Mouse (Mus musculus): Measurements from ENCODE around the gene Muc5b.
"Not testable (repeated sequence)": the region's sequence is repeated elsewhere in the genome, so short reads cannot be mapped to it uniquely, and the experiment has no call there.

Muc5b gene

GRCm38 (mm10) chr7:141838779-141839178, at the start of gene Muc5b:
Gene Muc5b (plus strand): TSS chr7:141839070.
- DNase-seq = no peak

DNA sequence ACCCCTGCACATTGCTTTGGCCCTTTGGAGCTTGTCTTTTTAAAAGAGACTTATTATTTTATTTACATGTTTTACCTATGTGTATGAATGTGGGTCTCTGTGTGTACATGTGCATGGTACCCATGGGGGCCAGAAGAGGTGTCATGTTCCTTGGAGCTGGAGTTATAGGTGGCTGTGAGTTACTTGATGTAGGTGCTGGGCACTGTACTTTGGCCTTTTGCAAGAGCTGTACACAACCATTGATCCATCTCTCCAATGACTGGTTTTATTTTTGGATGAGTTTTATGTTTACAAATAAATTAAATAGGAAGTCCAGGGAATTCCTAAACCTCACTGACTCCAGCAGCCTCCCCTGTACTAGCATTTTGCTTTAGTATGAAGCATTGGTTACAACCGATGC, 44.6 kb upstream of the Muc5b start:
- no peak for DNase-seq

DNA sequence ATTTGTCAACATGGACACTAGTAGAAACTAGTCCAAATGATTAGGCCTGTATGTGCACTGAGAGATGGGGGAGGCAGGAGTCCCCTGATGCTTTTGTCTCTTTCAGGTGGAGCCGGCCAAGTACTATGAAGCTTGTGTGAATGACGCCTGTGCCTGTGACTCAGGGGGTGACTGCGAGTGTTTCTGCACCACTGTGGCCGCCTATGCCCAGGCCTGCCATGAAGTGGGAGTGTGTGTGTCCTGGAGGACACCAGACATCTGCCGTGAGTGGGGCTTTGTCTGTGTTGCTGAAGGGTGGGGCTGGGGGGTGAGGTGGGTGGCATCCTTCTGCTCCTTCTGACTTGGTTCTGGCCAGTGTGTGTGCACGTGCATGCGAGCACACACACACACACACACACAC, 35.7 kb upstream of the Muc5b start:
- DNase-seq = no peak

DNA sequence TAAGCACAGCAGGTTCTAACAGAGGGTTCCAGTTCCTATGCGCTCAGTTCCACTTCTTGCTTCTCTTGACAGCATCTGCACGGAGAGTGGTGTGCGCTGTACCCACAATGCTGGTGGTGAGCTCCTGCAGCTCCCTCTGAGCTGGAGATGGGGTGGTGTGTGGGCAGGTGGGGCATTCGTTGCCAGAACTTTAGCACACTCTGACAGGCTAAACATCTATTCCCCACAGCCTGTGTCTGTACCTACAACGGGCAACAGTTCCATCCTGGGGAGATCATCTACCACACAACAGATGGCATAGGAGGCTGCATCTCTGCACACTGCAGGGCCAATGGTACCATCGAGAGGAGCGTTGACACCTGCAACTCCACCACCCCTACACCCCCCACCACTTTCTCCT, 33.5 kb upstream of the Muc5b start:
- no peak for DNase-seq

DNA sequence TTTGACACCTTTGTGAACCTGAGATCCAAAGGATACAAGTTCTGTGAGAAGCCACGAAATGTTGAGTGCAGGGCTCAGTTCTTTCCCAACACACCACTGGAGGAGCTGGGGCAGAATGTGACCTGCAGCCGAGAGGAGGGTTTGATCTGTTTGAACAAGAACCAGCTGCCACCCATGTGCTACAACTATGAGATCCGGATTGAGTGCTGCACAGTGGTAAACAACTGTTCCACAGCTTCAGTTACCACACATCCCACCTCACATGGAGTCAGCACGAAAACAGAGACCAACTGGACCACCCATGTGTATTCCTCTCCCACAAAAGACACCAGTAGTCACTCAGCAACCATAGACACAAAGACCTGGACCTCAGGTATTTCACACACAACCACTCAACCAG, 31.0 kb upstream of the Muc5b start:
- DNase-seq = not testable (repeated sequence)

DNA sequence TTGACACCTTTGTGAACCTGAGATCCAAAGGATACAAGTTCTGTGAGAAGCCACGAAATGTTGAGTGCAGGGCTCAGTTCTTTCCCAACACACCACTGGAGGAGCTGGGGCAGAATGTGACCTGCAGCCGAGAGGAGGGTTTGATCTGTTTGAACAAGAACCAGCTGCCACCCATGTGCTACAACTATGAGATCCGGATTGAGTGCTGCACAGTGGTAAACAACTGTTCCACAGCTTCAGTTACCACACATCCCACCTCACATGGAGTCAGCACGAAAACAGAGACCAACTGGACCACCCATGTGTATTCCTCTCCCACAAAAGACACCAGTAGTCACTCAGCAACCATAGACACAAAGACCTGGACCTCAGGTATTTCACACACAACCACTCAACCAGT, 28.9 kb upstream of the Muc5b start:
- not testable (repeated sequence) for DNase-seq

- DNase-seq = no peak
These were observed 25.5 kb upstream of the Muc5b start for GRCm38 (mm10) chr7:141813321-141813720.

- DNase-seq = no peak
These were observed 23.5 kb upstream of the Muc5b start for GRCm38 (mm10) chr7:141815361-141815760.

DNA sequence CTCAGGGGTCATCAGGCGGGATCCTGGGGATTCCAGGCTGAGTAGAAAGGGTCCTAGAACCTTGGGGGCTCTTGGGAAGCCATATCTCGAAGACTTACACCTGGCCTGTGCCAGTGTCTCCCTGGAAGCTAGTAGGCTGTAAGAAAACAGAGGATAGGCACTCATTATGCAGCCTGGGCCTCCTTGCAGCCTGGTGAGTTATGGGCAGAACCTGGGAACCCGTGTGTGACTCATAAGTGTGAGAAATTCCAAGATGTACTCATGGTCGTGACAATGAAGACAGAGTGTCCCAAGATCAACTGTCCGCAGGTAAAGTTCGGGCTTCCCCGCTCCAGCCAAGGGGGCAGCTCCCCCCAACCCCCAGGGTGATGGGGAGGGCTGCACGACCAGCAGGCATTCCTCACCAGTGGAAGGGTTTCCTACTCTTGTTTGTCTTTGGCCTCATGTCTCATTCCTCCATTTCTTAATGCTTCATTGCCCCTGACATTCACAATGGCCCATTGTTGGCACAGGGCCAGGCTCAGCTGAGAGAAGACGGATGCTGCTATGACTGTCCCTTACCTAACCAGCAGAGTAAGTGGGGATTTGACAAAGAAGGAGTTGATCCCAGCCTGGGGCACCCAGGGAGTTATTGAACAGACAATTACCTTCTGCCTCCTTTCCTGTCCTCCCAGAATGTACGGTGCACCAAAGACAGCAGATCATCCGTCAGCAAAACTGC, 21.4 kb upstream of the Muc5b start:
- DNase-seq = no peak

DNA sequence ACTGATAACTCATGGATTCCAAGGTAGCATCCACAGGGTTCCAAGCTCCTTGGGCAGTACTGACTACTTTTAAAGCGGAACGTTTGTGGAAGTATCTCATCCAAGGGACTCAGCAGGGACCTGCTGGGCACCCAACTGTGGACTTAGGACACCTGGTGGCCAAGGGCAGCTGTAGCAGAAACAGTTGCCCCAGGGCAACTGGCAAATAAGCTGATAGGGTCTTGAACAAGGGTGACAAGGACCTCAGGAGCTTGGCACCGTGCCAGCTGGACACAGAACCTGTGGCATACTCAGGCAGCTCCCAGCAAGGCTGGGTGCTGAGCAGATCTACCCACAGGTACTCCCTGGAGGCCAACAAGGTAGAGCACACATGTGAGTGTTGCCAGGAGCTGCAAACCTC, 20.6 kb upstream of the Muc5b start:
- DNase-seq = no peak

DNA sequence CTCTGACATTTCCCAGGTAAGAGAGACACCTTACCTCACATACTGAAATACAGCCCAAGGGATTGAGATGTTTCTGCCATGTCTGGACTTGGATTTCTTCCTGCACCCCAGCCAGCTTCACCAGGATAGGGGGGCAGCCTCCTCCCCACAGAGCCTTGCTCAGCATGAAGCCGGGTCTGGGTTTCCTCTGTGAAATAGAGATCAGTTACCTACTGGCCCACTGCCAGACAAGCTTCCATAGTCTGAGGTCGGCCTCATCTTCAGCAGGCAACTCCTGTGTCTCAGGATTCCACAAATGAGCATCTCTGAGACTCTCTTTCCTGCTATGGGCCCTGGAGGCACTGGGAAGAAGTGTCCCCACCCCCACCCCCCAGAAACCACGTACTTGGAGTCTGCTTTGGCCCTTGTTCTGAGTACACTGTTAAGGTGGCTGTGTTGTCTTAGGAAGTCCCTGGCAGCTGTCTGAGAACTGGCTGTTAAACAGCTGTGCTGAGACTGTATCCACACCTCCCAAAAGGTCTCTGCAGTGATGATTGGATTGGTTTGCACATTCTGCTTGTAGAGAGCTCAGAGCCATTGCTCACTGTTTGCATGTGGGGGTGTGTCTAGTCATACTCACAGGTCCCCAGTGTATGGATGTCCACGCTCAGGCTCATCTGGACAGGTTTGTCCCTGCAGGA, 16.1 kb upstream of the Muc5b start:
- no peak for DNase-seq

DNA sequence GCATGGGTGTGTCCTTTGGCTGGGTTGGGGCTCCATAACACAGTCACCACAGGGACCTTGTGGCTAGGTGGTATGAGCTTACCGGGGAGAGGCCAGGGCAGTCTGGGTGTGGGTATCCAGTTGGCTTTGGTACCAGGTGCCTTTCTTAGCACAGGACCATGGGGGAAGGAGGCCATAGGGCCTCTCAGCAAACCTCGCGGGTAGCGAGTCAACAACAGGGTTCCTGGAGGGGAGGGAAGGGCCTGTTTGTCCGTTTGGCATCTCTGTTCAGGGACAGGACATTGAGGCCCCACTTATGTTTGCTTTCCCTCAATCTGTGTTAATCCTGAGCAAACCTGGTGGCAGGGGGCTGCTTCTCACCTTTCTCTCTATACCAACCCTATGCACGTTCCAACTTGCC, 15.2 kb upstream of the Muc5b start:
- no peak for DNase-seq

- DNase-seq = no peak
These were observed 14.5 kb upstream of the Muc5b start for GRCm38 (mm10) chr7:141824398-141824797.

DNA sequence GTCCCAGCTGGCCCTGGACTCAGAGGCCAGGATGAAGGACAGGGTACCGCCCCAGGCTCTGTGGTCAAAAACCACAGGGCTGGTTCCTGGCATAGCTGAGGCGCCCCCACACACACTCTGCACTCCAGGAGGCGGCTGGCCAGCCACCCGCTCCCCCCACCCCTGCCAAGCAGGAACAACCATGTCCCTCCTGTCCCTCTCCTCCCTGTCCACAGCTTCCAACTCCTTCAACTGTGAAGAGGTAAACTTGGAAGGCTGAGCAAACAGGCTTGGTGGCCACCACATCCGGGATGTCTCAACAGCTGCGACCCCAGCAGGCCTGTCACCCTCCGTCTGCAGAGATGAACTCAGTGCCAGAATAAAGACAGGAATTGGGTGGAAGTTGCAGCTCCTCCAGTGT, 2.9 kb upstream of the Muc5b start:
- DNase-seq = no peak

DNA sequence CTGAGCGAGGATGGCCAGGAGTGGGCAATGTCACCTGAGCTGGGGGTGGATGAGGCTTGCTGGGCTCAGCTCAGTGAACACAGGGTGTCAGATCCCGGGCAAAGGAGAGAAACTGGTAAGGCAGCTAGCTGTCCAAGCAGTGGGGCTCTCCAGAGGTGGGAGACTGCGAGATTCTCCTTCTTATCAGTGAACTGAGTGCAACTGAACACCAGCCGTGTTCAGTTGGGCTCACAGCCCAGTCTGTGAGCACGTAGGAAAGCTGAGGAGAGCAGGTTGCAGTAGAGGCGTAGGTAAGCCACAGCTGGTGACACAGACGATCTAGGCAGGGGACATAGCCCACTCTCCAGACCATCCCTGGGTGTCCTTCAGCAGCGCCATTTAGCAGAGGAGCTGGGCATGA, 2.4 kb upstream of the Muc5b start:
- no peak for DNase-seq

GRCm38 (mm10) chr7:141840354-141840753, 1.5 kb downstream of the Muc5b start:
- no peak for DNase-seq

GRCm38 (mm10) chr7:141861046-141861445, 22.2 kb downstream of the Muc5b start:
- DNase-seq = no peak

DNA sequence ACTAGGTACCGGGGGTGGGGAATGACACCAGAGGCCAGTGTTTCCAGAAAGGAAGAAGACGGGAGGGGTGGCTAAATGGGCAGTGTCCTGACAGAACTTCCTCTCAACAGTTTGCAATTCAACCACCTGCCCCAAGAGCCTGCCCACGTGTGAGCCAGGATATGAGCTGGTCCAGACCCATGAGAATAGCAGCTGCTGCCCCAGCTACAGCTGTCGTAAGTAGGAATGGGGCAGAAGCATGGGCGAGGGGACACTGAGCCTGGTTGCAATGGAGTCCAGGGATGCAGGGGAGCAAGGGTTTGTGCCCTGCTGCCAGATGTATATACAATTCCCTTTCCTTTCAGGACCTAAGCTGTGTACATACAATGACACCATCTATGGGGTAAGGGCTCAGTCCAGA, 30.8 kb downstream of the Muc5b start:
- DNase-seq = no peak

DNA sequence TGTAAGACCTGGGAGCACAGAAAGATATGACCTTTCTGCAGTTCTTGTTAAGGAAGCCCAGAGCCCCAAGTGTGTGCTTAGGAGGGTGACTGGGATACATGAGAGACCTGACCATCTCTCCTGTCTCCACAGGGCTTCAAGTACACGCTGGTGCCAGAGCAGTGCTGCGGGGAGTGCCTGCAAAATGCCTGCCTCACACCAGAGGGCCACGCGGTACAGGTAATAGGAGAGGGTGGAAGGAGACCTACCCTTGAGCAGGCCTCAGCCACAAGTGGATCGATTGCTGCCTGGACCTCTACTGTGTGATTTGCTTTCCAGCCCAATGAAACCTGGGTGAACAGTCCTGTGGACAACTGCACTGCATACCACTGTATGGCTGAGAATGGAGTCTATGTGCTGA, 31.7 kb downstream of the Muc5b start:
- no peak for DNase-seq

GRCm38 (mm10) chr7:141874891-141875290, 36.0 kb downstream of the Muc5b start:
- no peak for DNase-seq

DNA sequence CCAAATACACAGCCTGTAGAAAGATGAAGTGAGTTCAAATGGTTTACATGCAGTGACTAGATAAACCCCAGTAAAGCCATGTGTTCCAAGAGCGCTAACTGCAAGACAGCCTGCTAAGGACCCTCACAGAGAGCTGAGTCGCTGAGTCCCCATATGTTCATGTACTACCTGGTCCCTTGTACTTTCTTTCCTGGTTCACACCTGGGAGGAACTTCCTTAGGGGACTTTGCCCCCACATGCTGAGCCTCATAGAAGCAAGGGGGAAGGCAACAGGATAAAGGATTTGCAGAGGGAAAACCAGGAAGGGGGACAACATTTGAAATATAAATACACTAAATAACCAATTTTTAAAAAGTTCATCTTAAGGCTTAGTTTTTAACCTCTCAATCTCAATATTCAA, 39.9 kb downstream of the Muc5b start:
- no peak for DNase-seq

DNA sequence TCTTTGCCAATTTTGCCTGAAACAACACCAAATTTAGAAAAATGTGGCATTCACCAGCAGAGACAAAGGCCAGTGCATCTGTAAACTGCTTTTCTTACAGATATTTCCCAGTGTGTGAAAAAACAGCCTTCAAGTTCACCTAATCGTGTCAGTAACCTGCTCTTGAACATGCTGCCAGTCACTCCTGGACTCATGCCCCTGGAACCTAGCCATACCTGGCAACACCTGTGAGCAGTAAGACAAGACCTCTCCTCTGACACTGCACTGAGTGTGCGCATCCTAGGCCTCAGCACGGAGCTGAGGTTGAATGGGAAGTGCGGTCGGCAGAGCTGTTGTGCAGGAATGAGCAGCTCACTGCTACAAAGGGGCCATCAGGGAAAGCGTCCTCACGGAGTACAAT, 53.3 kb downstream of the Muc5b start:
- DNase-seq = no peak

- DNase-seq = no peak
These were observed 63.0 kb downstream of the Muc5b start for GRCm38 (mm10) chr7:141901825-141902224.

GRCm38 (mm10) chr7:141902269-141902729, 63.4 kb downstream of the Muc5b start:
- DNase-seq = peak; percentile 99 to 100

DNA sequence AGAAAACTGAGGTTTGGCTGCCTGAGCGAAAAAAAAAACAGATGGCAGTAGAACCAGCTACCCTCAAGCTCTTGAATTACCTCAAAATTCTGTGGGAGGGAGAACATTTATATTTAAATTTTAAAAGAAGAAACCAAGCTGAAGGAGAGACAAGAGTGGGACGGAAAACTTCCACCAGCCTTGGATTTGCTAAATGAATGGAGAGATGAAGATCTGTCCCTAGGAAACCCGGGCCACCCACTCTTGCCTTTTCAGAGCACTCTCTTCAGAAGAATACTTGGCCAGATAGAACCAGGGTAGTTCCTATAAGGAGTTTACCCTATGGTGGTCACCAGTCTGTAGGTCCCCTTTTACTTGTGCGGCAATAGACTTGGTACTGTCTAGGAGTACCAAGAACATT, 63.9 kb downstream of the Muc5b start:
- no peak for DNase-seq
